Mouse (Mus musculus): Measurements from ENCODE around the gene Ubash3b. TPM values are rescaled to one million over a fixed set of nuclear protein-coding genes. Genes with fewer than 3 reads are reported as not detected.

The Ubash3b gene
- polyA plus RNA-seq, 1 experiment from 2014 or later = 29.7 TPM

GRCm38 (mm10) chr9:41157020-41157871 lies 4.3 kb downstream of the Ubash3b start:
- ATAC-seq = peak; percentile 91
- Histone ChIP-seq H3K4me3 (ENCODE audit: low read length) (peak overlapping the region; percentile 94), H3K27ac (ENCODE audit: low read depth, low read length) (peak overlapping the region; percentile 93), H3K9me3 (ENCODE audit: control insufficient read depth, low read length) (no peaks in the 10 kb centered on the region), H3K4me2 (ENCODE audit: low read length) (peak overlapping the region; percentile 65), H3K27me3 (replicated peaks; ENCODE audit: control insufficient read depth, insufficient read depth, low read length) (no peaks in the 10 kb centered on the region), H3K36me3 (ENCODE audit: control insufficient read depth, insufficient read depth, low read length) (no peaks in the 10 kb centered on the region), H3K4me1 (ENCODE audit: control insufficient read depth, insufficient read depth, low read depth, low read length) (peaks cover 19% of the 10 kb centered on the region), H3K9ac (ENCODE audit: low read depth, low read length) (peak overlapping the region; percentile 92)
- WGBS = under 1% methylated on average over 71 of the region's 82 CpGs

- peak overlapping the region; percentile 92 for H3K9ac ChIP-seq (ENCODE audit: low read depth, low read length)
- ATAC-seq = peak; percentile 12; the same call in 1 of the 2 replicates
Observed at GRCm38 (mm10) chr9:41156720-41157019, 4.8 kb downstream of the Ubash3b start.

GRCm38 (mm10) chr9:41156006-41156719 lies 5.3 kb downstream of the Ubash3b start:
- H3K4me1 ChIP-seq (ENCODE audit: control insufficient read depth, insufficient read depth, low read depth, low read length) = peaks cover 23% of the 10 kb centered on the region
- peak overlapping the region; percentile 93; the same call in 1 of the 2 replicates for H3K27ac ChIP-seq (ENCODE audit: low read depth, low read length)
- 18% methylated on average over 20 of the region's 20 CpGs for WGBS
- H3K27me3 ChIP-seq (replicated peaks; ENCODE audit: control insufficient read depth, insufficient read depth, low read length) = no peaks in the 10 kb centered on the region
- 0 out of 2 replicates have a peak, but pooled peaks have one; percentile 19 for ATAC-seq
- H3K9me3 ChIP-seq (ENCODE audit: control insufficient read depth, low read length) = no peaks in the 10 kb centered on the region
- no peaks in the 10 kb centered on the region for H3K36me3 ChIP-seq (ENCODE audit: control insufficient read depth, insufficient read depth, low read length)
- peak overlapping the region; percentile 65 for H3K4me2 ChIP-seq (ENCODE audit: low read length)
- peak overlapping the region; percentile 94 for H3K4me3 ChIP-seq (ENCODE audit: low read length)
- H3K9ac ChIP-seq (ENCODE audit: low read depth, low read length) = peak overlapping the region; percentile 92

More at GRCm38 (mm10) chr9:41156720-41157019, 4.8 kb downstream of the Ubash3b start:
- Histone ChIP-seq H3K9me3 (ENCODE audit: control insufficient read depth, low read length) (no peaks in the 10 kb centered on the region), H3K27me3 (replicated peaks; ENCODE audit: control insufficient read depth, insufficient read depth, low read length) (no peaks in the 10 kb centered on the region), H3K4me3 (ENCODE audit: low read length) (peak overlapping the region; percentile 94), H3K4me2 (ENCODE audit: low read length) (peak overlapping the region; percentile 65), H3K36me3 (ENCODE audit: control insufficient read depth, insufficient read depth, low read length) (no peaks in the 10 kb centered on the region), H3K4me1 (ENCODE audit: control insufficient read depth, insufficient read depth, low read depth, low read length) (peaks cover 19% of the 10 kb centered on the region), H3K27ac (ENCODE audit: low read depth, low read length) (peak overlapping the region; percentile 93)
- under 1% methylated on average over 20 of the region's 20 CpGs for WGBS

GRCm38 (mm10) chr9:41153979-41154378 lies 7.5 kb downstream of the Ubash3b start:
- no peak overlapping the region for H3K9ac ChIP-seq (ENCODE audit: low read depth, low read length)
- 96% methylated on average over 1 of the region's 1 CpGs for WGBS
- H3K4me2 ChIP-seq (ENCODE audit: low read length) = no peak overlapping the region
- ATAC-seq = no peak
- H3K9me3 ChIP-seq (ENCODE audit: control insufficient read depth, low read length) = no peaks in the 10 kb centered on the region
- no peak overlapping the region for H3K27ac ChIP-seq (ENCODE audit: low read depth, low read length)
- H3K4me1 ChIP-seq (ENCODE audit: control insufficient read depth, insufficient read depth, low read depth, low read length) = peaks cover 34% of the 10 kb centered on the region
- H3K36me3 ChIP-seq (ENCODE audit: control insufficient read depth, insufficient read depth, low read length) = no peaks in the 10 kb centered on the region
- H3K27me3 ChIP-seq (replicated peaks; ENCODE audit: control insufficient read depth, insufficient read depth, low read length) = no peaks in the 10 kb centered on the region
- H3K4me3 ChIP-seq (ENCODE audit: low read length) = no peak overlapping the region

GRCm38 (mm10) chr9:41153050-41153449 lies 8.4 kb downstream of the Ubash3b start:
- H3K4me3 ChIP-seq (ENCODE audit: low read length) = no peak overlapping the region
- no peaks in the 10 kb centered on the region for H3K9me3 ChIP-seq (ENCODE audit: control insufficient read depth, low read length)
- H3K27ac ChIP-seq (ENCODE audit: low read depth, low read length) = no peak overlapping the region
- no peaks in the 10 kb centered on the region for H3K36me3 ChIP-seq (ENCODE audit: control insufficient read depth, insufficient read depth, low read length)
- H3K27me3 ChIP-seq (replicated peaks; ENCODE audit: control insufficient read depth, insufficient read depth, low read length) = no peaks in the 10 kb centered on the region
- H3K4me2 ChIP-seq (ENCODE audit: low read length) = no peak overlapping the region
- ATAC-seq = no peak
- WGBS = 58% methylated on average over 5 of the region's 5 CpGs
- H3K4me1 ChIP-seq (ENCODE audit: control insufficient read depth, insufficient read depth, low read depth, low read length) = peaks cover 42% of the 10 kb centered on the region
- no peak overlapping the region for H3K9ac ChIP-seq (ENCODE audit: low read depth, low read length)

- ATAC-seq = no peak
- Histone ChIP-seq H3K4me2 (ENCODE audit: low read length) (no peak overlapping the region), H3K36me3 (ENCODE audit: control insufficient read depth, insufficient read depth, low read length) (no peaks in the 10 kb centered on the region), H3K27me3 (replicated peaks; ENCODE audit: control insufficient read depth, insufficient read depth, low read length) (no peaks in the 10 kb centered on the region), H3K27ac (ENCODE audit: low read depth, low read length) (no peak overlapping the region), H3K4me3 (ENCODE audit: low read length) (no peak overlapping the region), H3K4me1 (ENCODE audit: control insufficient read depth, insufficient read depth, low read depth, low read length) (peaks cover 45% of the 10 kb centered on the region), H3K9ac (ENCODE audit: low read depth, low read length) (no peak overlapping the region), H3K9me3 (ENCODE audit: control insufficient read depth, low read length) (no peaks in the 10 kb centered on the region)
- 61% methylated on average over 4 of the region's 4 CpGs for WGBS
Observed at GRCm38 (mm10) chr9:41151491-41151890, 10.0 kb downstream of the Ubash3b start.

GRCm38 (mm10) chr9:41149896-41150295 lies 11.6 kb downstream of the Ubash3b start:
- H3K9me3 ChIP-seq (ENCODE audit: control insufficient read depth, low read length) = no peaks in the 10 kb centered on the region
- ATAC-seq = no peak
- 71% methylated on average over 2 of the region's 2 CpGs for WGBS
- no peak overlapping the region for H3K4me2 ChIP-seq (ENCODE audit: low read length)
- H3K4me3 ChIP-seq (ENCODE audit: low read length) = no peak overlapping the region
- H3K27ac ChIP-seq (ENCODE audit: low read depth, low read length) = peak overlapping the region; percentile 48
- no peak overlapping the region for H3K9ac ChIP-seq (ENCODE audit: low read depth, low read length)
- H3K4me1 ChIP-seq (ENCODE audit: control insufficient read depth, insufficient read depth, low read depth, low read length) = peaks cover 34% of the 10 kb centered on the region
- H3K36me3 ChIP-seq (ENCODE audit: control insufficient read depth, insufficient read depth, low read length) = no peaks in the 10 kb centered on the region
- H3K27me3 ChIP-seq (replicated peaks; ENCODE audit: control insufficient read depth, insufficient read depth, low read length) = no peaks in the 10 kb centered on the region

GRCm38 (mm10) chr9:41149079-41149676 lies 12.3 kb downstream of the Ubash3b start:
- whole genome bisulfite sequencing = 39% methylated on average over 6 of the region's 6 CpGs
- H3K27ac ChIP-seq (ENCODE audit: low read depth, low read length) = peak overlapping the region; percentile 48

GRCm38 (mm10) chr9:41148600-41148999 lies 12.9 kb downstream of the Ubash3b start:
- no peaks in the 10 kb centered on the region for H3K36me3 ChIP-seq (ENCODE audit: control insufficient read depth, insufficient read depth, low read length)
- peaks cover 34% of the 10 kb centered on the region for H3K4me1 ChIP-seq (ENCODE audit: control insufficient read depth, insufficient read depth, low read depth, low read length)
- H3K27ac ChIP-seq (ENCODE audit: low read depth, low read length) = peak overlapping the region; percentile 48
- no peaks in the 10 kb centered on the region for H3K9me3 ChIP-seq (ENCODE audit: control insufficient read depth, low read length)
- H3K4me2 ChIP-seq (ENCODE audit: low read length) = 0 out of 2 replicates have a peak overlapping the region, but pooled peaks have one; percentile 10
- no peak overlapping the region for H3K4me3 ChIP-seq (ENCODE audit: low read length)
- H3K9ac ChIP-seq (ENCODE audit: low read depth, low read length) = no peak overlapping the region
- WGBS = 47% methylated on average over 7 of the region's 7 CpGs
- no peaks in the 10 kb centered on the region for H3K27me3 ChIP-seq (replicated peaks; ENCODE audit: control insufficient read depth, insufficient read depth, low read length)
- peak; percentile 64 for ATAC-seq

More at GRCm38 (mm10) chr9:41149079-41149676, 12.3 kb downstream of the Ubash3b start:
- H3K9me3 ChIP-seq (ENCODE audit: control insufficient read depth, low read length) = no peaks in the 10 kb centered on the region
- peaks cover 34% of the 10 kb centered on the region for H3K4me1 ChIP-seq (ENCODE audit: control insufficient read depth, insufficient read depth, low read depth, low read length)
- H3K4me2 ChIP-seq (ENCODE audit: low read length) = no peak overlapping the region
- H3K27me3 ChIP-seq (replicated peaks; ENCODE audit: control insufficient read depth, insufficient read depth, low read length) = no peaks in the 10 kb centered on the region
- H3K4me3 ChIP-seq (ENCODE audit: low read length) = no peak overlapping the region
- peak; percentile 91 for ATAC-seq
- H3K36me3 ChIP-seq (ENCODE audit: control insufficient read depth, insufficient read depth, low read length) = no peaks in the 10 kb centered on the region
- no peak overlapping the region for H3K9ac ChIP-seq (ENCODE audit: low read depth, low read length)
